In genomic region chr6:126154372-126154982, GRCm38 (mm10) we compare ENCODE assay signal across 9 mouse cellular contexts. TPM values are rescaled to one million over a fixed set of nuclear protein-coding genes. Genes with fewer than 3 reads are reported as not detected.
DNase-seq lines count a peak whose midpoint lies in the region; ATAC-seq and TF ChIP-seq lines count a peak whose summit lies in the region.
"Had no signal": no experiment of that assay in that cellular context is flagged by ENCODE, and none has a peak within 500 bp of the region (broad histone marks: within the 10 kb centered on the region; RNA-seq: fewer than 3 reads in every experiment).

No protein-coding gene starts in this region.

- H3K36me3 ChIP-seq in forebrain, embryonic 14.5 days (ENCODE audit: control insufficient read depth, insufficient read depth, low read length) = no peaks in the 10 kb centered on the region
- H3K36me3 ChIP-seq in forebrain, embryonic 11.5 days (ENCODE audit: control insufficient read depth, insufficient read depth, low read length) = no peaks in the 10 kb centered on the region
- no peaks in the 10 kb centered on the region for H3K36me3 ChIP-seq in kidney, postnatal 0 days (ENCODE audit: insufficient read depth, low read length)

- H3K4me3 ChIP-seq in forebrain, embryonic 14.5 days (ENCODE audit: low read depth, low read length) = no peak overlapping the region
- no peak overlapping the region for H3K4me3 ChIP-seq in forebrain, embryonic 11.5 days (ENCODE audit: low read depth, low read length)
- no peak overlapping the region for H3K4me3 ChIP-seq in kidney, postnatal 0 days (replicated peaks; ENCODE audit: low read depth, low read length)
- H3K4me3 ChIP-seq: limb, embryonic 13.5 days had no signal

- peak; percentile 94 for TF ChIP-seq CTCF in kidney, postnatal 0 days (IDR thresholded peaks at IDR 0.05; ENCODE audit: low read depth)

- no peak for ATAC-seq in forebrain, embryonic 14.5 days
- no peak for ATAC-seq in forebrain, embryonic 11.5 days (replicated peaks; ENCODE audit: low FRiP score)
- no peak for ATAC-seq in kidney, postnatal 0 days (replicated peaks; ENCODE audit: low FRiP score, low read depth)

- no peaks in the 10 kb centered on the region for H3K9me3 ChIP-seq in forebrain, embryonic 14.5 days (replicated peaks; ENCODE audit: control insufficient read depth, low read length)
- no peaks in the 10 kb centered on the region for H3K9me3 ChIP-seq in forebrain, embryonic 11.5 days (ENCODE audit: control insufficient read depth, low read length)
- no peaks in the 10 kb centered on the region for H3K9me3 ChIP-seq in kidney, postnatal 0 days (replicated peaks; ENCODE audit: low read length)

- 43% methylated on average over 8 of the region's 8 CpGs for WGBS in forebrain, embryonic 14.5 days
- 48% methylated on average over 8 of the region's 8 CpGs for WGBS in forebrain, embryonic 11.5 days
- 40% methylated on average over 8 of the region's 8 CpGs for WGBS in kidney, postnatal 0 days

- DNase-seq in forebrain, embryonic 14.5 days (ENCODE audit: low spot score) = peak; percentile 60
- DNase-seq in forebrain, embryonic 11.5 days (ENCODE audit: low spot score) = no peak
- DNase-seq in NIH3T3 (ENCODE audit: low read depth) = peak; percentile 65
- DNase-seq in embryo, embryonic 9.5 days (ENCODE audit: extremely low spot score) = peak; percentile 43
- DNase-seq in kidney, postnatal 0 days (ENCODE audit: low spot score) = peak; percentile 94
- no peak for DNase-seq in urinary bladder, adult 18-20 months (ENCODE audit: low spot score in 2 of 2)
- no peak for DNase-seq in right cerebral cortex, postnatal 25 days
- no peak for DNase-seq in layer of hippocampus, adult 9-11 months

- H3K27ac ChIP-seq in forebrain, embryonic 14.5 days (ENCODE audit: low read depth, low read length) = no peak overlapping the region
- H3K27ac ChIP-seq in forebrain, embryonic 11.5 days (ENCODE audit: low read depth, low read length) = no peak overlapping the region
- no peak overlapping the region for H3K27ac ChIP-seq in kidney, postnatal 0 days
- H3K27ac ChIP-seq: limb, embryonic 13.5 days had no signal

- H3K9ac ChIP-seq in forebrain, embryonic 14.5 days (ENCODE audit: low read length) = no peak overlapping the region
- H3K9ac ChIP-seq in forebrain, embryonic 11.5 days (ENCODE audit: low read length) = no peak overlapping the region
- H3K9ac ChIP-seq in kidney, postnatal 0 days (ENCODE audit: low read depth, low read length) = no peak overlapping the region
- H3K9ac ChIP-seq: limb, embryonic 13.5 days had no signal

- no peaks in the 10 kb centered on the region for H3K4me1 ChIP-seq in forebrain, embryonic 14.5 days (ENCODE audit: control insufficient read depth, insufficient read depth, low read length)
- H3K4me1 ChIP-seq in forebrain, embryonic 11.5 days (replicated peaks; ENCODE audit: control insufficient read depth, insufficient read depth, low read length) = no peaks in the 10 kb centered on the region
- H3K4me1 ChIP-seq in kidney, postnatal 0 days (replicated peaks; ENCODE audit: insufficient read depth, low read length) = 0 out of 2 replicates have a peak, but pooled peaks cover 5% of the 10 kb centered on the region

- no peaks in the 10 kb centered on the region for H3K27me3 ChIP-seq in forebrain, embryonic 14.5 days (replicated peaks; ENCODE audit: control insufficient read depth, insufficient read depth, low read length)
- H3K27me3 ChIP-seq in forebrain, embryonic 11.5 days (ENCODE audit: control insufficient read depth, insufficient read depth, low read length) = 0 out of 2 replicates have a peak, but pooled peaks cover 2% of the 10 kb centered on the region
- no peaks in the 10 kb centered on the region for H3K27me3 ChIP-seq in kidney, postnatal 0 days (ENCODE audit: insufficient read depth, low read length)
- H3K27me3 ChIP-seq: limb, embryonic 13.5 days had no signal

- H3K4me2 ChIP-seq in forebrain, embryonic 14.5 days (ENCODE audit: low read length) = no peak overlapping the region
- no peak overlapping the region for H3K4me2 ChIP-seq in forebrain, embryonic 11.5 days (ENCODE audit: low read depth, low read length, severe bottlenecking)
- H3K4me2 ChIP-seq in kidney, postnatal 0 days (ENCODE audit: low read length) = no peak overlapping the region
- H3K4me2 ChIP-seq: limb, embryonic 13.5 days had no signal

RNA-seq across cellular contexts. Expression of gene Ntf3, which starts 12.2 kb away (rescaled TPM):
- 3.4 and 4.2 TPM in 2 replicates for polyA plus RNA-seq in forebrain, embryonic 14.5 days (2014; fragmentation: Nextera tagmentation; extraction: Ambion mirVana)
- polyA plus RNA-seq in forebrain, embryonic 11.5 days (2014; fragmentation: Nextera tagmentation; extraction: Ambion mirVana) = 3.5 and 4.1 TPM in 2 replicates
- 14.6 TPM in 2 replicates for polyA plus RNA-seq in kidney, postnatal 0 days (2015; fragmentation: Nextera tagmentation; extraction: Ambion mirVana)

Comparison
In these comparisons a context has a peak if more than half of its experiments do, and no peak if none do; other contexts are left out.
1. DNase-seq: peak in forebrain, embryonic 14.5 days (single experiment), NIH3T3 (single experiment), embryo, embryonic 9.5 days (single experiment) and kidney, postnatal 0 days (single experiment); none in forebrain, embryonic 11.5 days (single experiment), urinary bladder, adult 18-20 months (0 of 2), right cerebral cortex, postnatal 25 days (single experiment) and layer of hippocampus, adult 9-11 months (single experiment).